Mouse (Mus musculus): ENCODE results near the gene Prkag1.
A peak's percentile ranks its signal among the peaks of the same experiment; 100 is the strongest.

The Prkag1 gene

DNA sequence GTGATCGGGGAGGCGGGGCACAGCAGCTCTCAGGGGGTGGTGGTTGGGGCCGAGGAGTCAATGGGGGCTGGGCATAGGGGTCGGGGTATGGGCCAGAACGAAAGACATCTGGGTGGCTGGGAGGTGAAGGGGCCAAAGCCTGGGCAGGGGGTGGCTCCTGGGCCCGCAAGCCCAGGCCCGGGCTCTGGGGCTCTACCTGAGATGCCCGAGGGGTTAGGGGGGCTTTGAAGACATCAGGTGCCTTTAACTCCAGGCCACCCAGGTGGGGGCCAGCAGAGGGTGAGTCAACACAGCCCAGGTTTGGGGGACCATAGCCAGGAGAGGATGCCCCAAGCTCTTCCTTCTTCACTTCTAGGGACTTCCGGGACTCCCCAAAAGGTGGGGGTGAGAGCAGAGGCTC lies 21.4 kb upstream of the Prkag1 start:
- DNase-seq, result no peak

- no peak for DNase-seq
Observed at GRCm38 (mm10) chr15:98852071-98852470, 20.8 kb upstream of the Prkag1 start.

DNA sequence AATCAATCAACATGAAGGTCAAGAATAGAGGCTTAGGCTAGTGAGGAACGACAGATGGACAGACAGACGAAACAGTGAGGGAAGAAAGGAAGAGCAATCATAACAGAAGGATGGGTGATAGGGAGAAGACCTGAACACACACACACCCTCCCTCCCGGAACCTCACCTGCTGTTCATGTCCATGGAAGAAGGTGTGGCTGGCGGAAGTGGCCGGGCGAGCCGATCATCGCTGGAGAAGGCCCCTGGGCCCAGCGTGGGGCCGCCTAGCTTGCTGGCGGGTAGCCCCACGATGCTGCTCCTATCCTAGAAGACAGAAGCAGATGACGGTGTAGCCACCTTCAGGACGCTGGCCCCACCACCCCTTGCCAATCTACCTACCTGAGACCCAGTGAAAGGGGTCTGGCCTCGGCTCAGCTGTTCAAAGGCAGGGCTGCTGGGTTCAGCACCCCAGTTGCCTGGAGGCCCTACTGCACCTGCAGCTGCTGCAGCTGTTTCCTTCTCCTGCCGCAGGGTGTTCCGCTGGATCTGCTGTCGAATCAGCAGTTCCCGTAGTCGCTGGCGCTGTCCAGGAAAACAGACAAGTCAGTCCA lies 20.0 kb upstream of the Prkag1 start:
- DNase-seq, result peak in 1 of 2 experiments; percentile 13

- DNase-seq, result no peak
Observed at GRCm38 (mm10) chr15:98850668-98851067, 19.3 kb upstream of the Prkag1 start.

GRCm38 (mm10) chr15:98849956-98850600 lies 18.8 kb upstream of the Prkag1 start:
- peak in 1 of 2 experiments; percentile 15 for DNase-seq

GRCm38 (mm10) chr15:98849165-98849564 lies 17.8 kb upstream of the Prkag1 start:
- no peak for DNase-seq

DNA sequence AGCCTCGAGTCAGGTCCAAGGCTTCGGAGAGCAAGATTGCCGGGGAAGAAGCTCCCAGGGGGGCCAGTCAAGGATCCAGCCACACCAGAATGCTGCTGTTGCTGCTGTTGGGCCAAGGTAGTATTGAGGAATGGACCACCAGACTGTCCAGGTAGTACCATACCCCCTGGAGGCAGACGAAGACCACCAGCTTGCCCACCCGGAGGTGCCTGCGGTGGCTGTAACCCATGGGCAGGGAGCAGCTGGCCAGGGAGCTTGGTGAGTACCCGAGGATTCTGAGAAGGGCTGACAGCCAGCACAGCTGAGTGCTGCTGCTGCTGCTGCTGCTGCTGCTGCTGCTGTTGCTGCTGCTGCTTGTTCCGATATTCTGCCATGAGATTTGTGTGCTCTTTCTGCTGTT lies 14.8 kb upstream of the Prkag1 start:
- DNase-seq, result no peak

GRCm38 (mm10) chr15:98845149-98845548 lies 13.8 kb upstream of the Prkag1 start:
- no peak for DNase-seq

- peak in 1 of 2 experiments; percentile 10 for DNase-seq
Observed at GRCm38 (mm10) chr15:98843595-98844223, 12.4 kb upstream of the Prkag1 start.

- no peak for DNase-seq
Observed at GRCm38 (mm10) chr15:98839671-98840585, 8.6 kb upstream of the Prkag1 start.

- no peak for DNase-seq
Observed at GRCm38 (mm10) chr15:98839161-98839560, 7.8 kb upstream of the Prkag1 start.

DNA sequence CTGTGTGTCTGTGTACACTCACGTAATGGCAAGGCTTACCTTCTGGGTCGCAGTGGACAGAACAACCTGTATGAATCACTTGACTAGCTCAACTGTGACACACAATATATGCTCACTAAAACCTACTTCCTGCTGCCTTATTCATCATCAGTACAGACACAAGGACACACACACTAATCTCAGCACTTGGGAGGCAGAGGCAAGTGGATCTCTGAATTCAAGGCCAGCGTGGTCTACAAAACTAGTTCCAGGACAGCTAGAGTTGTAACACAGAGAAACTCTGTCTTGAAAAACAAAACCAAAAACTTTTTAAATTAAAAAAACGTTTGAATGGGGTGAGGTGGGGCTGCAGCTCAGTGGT lies 6.4 kb upstream of the Prkag1 start:
- no peak for DNase-seq

DNA sequence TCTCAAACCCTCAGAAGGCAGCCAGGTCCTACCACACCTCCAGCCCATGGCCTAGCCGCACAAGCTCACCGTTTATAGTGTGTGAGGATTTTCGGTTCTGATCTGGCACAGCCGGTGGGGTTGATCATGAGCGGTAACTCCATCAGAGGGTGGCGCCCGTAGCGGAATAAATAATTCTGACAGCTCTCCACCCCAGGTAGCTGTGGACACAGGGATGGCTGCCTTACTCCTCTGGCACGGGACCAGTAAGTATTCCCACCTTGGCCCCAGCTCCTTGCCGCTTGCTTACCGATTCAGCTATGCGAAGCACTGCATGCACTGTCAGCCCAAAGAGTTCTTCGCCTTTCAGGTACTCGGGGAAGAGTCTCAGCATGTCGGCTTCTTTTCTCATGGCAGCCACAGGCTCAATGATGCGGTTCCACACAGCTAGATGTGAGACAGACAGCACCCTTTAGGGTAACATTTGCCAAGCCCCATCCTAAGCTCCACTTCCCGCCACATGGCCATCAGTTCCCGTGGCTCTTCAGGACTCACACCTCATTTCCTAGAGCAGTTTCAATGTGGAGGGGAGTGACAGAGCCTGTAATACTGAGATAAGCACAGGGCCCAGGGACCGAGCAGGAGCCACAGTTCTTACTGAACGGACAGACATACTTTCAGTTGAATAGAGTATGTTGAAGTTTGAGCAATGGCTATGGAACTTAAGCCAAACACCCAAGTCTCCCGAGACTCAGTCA lies 5.9 kb upstream of the Prkag1 start:
- no peak for DNase-seq

DNA sequence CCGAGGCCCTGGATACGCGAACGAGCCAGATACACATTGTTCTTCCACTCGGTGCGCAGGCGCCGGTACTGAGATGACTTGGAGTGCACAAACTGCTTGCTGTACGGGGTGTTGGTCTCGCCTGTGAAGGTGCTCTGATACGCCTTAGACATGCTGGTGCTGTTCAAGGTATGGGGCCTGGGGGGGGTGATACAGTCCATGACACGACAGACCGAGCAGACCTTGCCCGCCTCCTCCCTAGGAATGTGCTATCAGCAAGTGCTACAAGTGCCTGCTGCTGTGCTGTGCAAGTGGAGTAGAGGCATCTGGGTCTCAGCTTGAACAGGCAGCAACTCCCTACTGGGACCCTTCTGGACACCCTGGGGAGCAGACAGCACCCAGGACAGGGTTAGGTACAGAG lies 4.0 kb upstream of the Prkag1 start:
- DNase-seq, result no peak

DNA sequence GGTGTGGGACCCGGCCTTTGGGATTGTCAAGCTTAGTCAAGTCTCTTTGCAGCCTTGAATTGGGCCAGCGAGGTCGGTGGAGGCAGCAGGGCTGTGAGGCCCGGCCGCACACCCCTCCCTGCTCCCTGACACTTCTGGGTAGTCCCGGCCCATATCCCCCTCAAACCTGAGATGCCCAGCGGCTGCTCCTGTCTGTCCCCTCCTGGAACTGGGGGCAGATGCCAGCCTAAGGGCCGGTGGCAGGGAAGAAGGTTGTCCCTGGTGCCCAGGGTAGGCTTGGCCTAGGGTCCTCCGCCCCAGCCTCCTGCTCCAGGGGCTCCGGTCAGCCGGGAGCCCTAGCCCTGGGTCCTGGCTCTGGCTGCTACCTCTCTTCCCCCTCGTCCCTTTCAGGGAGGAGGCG lies 2.7 kb upstream of the Prkag1 start:
- no peak for DNase-seq

- peak in 1 of 2 experiments; percentile 44 for DNase-seq
Observed at GRCm38 (mm10) chr15:98833281-98833680, 2.0 kb upstream of the Prkag1 start.

DNA sequence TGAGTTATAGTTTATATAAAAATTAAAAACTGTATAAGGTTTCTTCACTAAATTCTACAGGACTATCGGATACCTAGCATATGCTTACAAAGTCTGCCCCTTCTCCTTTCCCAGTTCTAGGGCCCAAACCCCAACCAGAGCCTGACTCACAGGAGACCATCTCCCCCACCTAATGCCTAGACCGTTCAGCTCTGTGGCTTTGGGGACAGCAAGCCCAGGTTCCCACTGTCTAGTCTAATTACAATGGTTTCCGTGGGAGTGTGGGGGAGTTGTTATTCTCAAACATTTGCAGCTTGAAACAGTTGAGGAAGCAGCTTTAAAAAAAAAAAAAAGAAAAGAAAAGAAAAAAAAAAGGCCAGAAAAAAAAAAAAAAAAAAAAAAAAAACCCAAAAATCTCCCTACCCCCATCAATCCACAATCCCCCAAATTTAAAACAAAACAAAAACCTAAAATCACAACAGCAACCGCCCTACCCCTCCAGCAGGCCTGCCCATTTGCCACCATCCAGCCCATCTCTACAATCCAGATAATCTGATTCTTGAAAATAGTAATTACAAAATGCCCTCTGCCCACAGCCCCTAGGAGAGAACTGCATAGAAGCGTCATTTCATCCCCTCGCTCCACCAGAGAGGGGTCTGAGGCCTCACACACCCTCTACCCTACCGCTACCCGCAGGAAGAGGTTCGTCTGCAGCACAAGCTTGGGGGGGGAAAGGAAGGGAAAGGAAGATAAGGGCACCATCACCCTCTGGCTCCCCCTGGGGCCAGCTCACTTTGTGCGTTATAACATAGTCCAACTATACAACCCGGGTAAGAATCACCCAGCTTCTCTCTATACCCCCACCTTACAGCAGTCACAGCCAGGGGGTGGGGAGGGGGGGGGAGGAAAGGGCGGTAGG lies 1.1 kb upstream of the Prkag1 start:
- peak; percentile 70 to 76 for DNase-seq

GRCm38 (mm10) chr15:98831684-98832035 lies 339 bp upstream of the Prkag1 start:
- no peak for DNase-seq

GRCm38 (mm10) chr15:98827611-98828011 lies 3.7 kb downstream of the Prkag1 start:
- DNase-seq, result no peak

GRCm38 (mm10) chr15:98823434-98823833 lies 7.9 kb downstream of the Prkag1 start:
- peak in 1 of 2 experiments; percentile 41 for DNase-seq

- no peak for DNase-seq
Observed at GRCm38 (mm10) chr15:98822147-98822546, 9.2 kb downstream of the Prkag1 start.

- peak; percentile 53 to 56 for DNase-seq
Observed at GRCm38 (mm10) chr15:98821403-98821802, 9.9 kb downstream of the Prkag1 start.

Data from thymus, postnatal 36 days (tissue).